ENCODE assay signal across 31 mouse cellular contexts in the genomic region with DNA sequence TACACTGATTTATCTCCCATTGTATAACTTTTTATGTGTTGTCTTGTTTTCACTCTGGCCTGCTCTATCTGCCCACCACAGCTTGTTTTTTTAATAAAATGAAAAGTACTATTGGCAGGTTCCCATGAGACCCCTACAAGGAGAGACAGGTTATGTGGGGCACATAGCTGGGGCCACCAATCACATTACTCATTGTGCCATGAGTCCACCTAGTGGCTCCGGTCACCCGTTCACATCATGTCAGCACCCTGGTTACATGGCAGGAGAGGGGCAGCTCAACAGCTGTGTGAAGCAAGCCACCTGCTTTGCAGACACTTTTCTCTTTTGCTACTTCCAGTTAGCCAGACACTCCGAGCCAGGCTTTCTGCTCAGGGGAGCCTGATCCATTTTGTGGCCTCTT. TPM values are rescaled to one million over a fixed set of nuclear protein-coding genes. Genes with fewer than 3 reads are reported as not detected.
A peak's percentile ranks its signal among the peaks of the same experiment; 100 is the strongest.
DNase-seq lines count a peak whose midpoint lies in the region; ATAC-seq and TF ChIP-seq lines count a peak whose summit lies in the region.
"Had no signal": no experiment of that assay in that cellular context is flagged by ENCODE, and none has a peak within 500 bp of the region (broad histone marks: within the 10 kb centered on the region; RNA-seq: fewer than 3 reads in every experiment).

No protein-coding gene starts in this region.

- H3K9me3 ChIP-seq in neural tube, embryonic 14.5 days (ENCODE audit: control insufficient read depth, low read length), result no peaks in the 10 kb centered on the region
- H3K9me3 ChIP-seq: forebrain, embryonic 13.5 days; heart, embryonic 13.5 days; hindbrain, embryonic 15.5 days; limb, embryonic 10.5 days; limb, embryonic 15.5 days; midbrain, embryonic 13.5 days; neural tube, embryonic 15.5 days had no signal

- peak overlapping the region; percentile 94 for H3K27ac ChIP-seq in gastrocnemius, adult 2 months
- no peak overlapping the region for H3K27ac ChIP-seq in layer of hippocampus, adult 2 months
- no peak overlapping the region for H3K27ac ChIP-seq in neural tube, embryonic 14.5 days (ENCODE audit: low read depth, low read length)
- H3K27ac ChIP-seq: forebrain, embryonic 13.5 days; heart, adult 2 months; heart, embryonic 13.5 days; hindbrain, embryonic 15.5 days; limb, embryonic 10.5 days; limb, embryonic 15.5 days; macrophage; midbrain, embryonic 13.5 days; neural tube, embryonic 15.5 days had no signal

- TF ChIP-seq CTCF in gastrocnemius, adult 2 months (IDR thresholded peaks at IDR 0.05), result no peak
- peak; percentile 15; the same call in 1 of the 2 replicates for TF ChIP-seq CTCF in layer of hippocampus, adult 2 months (conservative IDR thresholded peaks at IDR 0.05)

- H3K4me2 ChIP-seq in neural tube, embryonic 14.5 days (ENCODE audit: low read depth, low read length), result no peak overlapping the region
- H3K4me2 ChIP-seq: forebrain, embryonic 13.5 days; heart, embryonic 13.5 days; hindbrain, embryonic 15.5 days; limb, embryonic 15.5 days; midbrain, embryonic 13.5 days; neural tube, embryonic 15.5 days had no signal

- peak; percentile 54; the same call in 1 of the 2 replicates for ATAC-seq in neural tube, embryonic 14.5 days (ENCODE audit: low read depth)
- ATAC-seq: forebrain, embryonic 13.5 days; inflammation-experienced regulatory T-cells, adult 6 months; midbrain, embryonic 13.5 days had no signal

- H3K36me3 ChIP-seq in neural tube, embryonic 14.5 days (ENCODE audit: control insufficient read depth, insufficient read depth, low read length), result no peaks in the 10 kb centered on the region
- H3K36me3 ChIP-seq in splenic B cell, adult 2 months (ENCODE audit: control insufficient read depth, insufficient read depth, low read length, poor library complexity, severe bottlenecking), result no peaks in the 10 kb centered on the region
- H3K36me3 ChIP-seq: heart, embryonic 13.5 days; hindbrain, embryonic 15.5 days; limb, embryonic 10.5 days; limb, embryonic 15.5 days; midbrain, embryonic 13.5 days; neural tube, embryonic 15.5 days had no signal

- WGBS in neural tube, embryonic 14.5 days, result 69% methylated on average over 3 of the region's 3 CpGs

- DNase-seq in gastrocnemius, adult 2 months, result no peak
- DNase-seq in gastrocnemius, adult 18-20 months (ENCODE audit: low spot score), result no peak
- DNase-seq in layer of hippocampus, adult 2 months (ENCODE audit: low spot score in 2 of 2), result no peak
- no peak for DNase-seq in layer of hippocampus, postnatal 14 days (ENCODE audit: low spot score in 2 of 2)
- DNase-seq in neural tube, embryonic 10.5 days (ENCODE audit: extremely low spot score, low spot score), result no peak
- peak; percentile 13 for DNase-seq in splenic B cell, adult 2 months (ENCODE audit: low read depth, low spot score)
- DNase-seq in ovary, adult 18-20 months (ENCODE audit: low spot score), result no peak
- DNase-seq: adrenal gland, postnatal 36 days; cerebellum, adult 8-10 months; cerebellum, postnatal 25 days; gastrocnemius, postnatal 36 days; heart, adult 2 months; heart, postnatal 10 days; kidney, adult 2 months; kidney, postnatal 25 days; lung, adult 2 months; lung, postnatal 10 days; right cerebral cortex, postnatal 4 days; thymus, postnatal 25 days had no signal

- H3K27me3 ChIP-seq in neural tube, embryonic 14.5 days (ENCODE audit: control insufficient read depth, insufficient read depth, low read length), result no peaks in the 10 kb centered on the region
- no peaks in the 10 kb centered on the region for H3K27me3 ChIP-seq in splenic B cell, adult 2 months (ENCODE audit: control insufficient read depth, insufficient read depth, low read length, poor library complexity, severe bottlenecking)
- H3K27me3 ChIP-seq: forebrain, embryonic 13.5 days; heart, embryonic 13.5 days; hindbrain, embryonic 15.5 days; limb, embryonic 15.5 days; midbrain, embryonic 13.5 days; neural tube, embryonic 15.5 days had no signal

- intact Hi-C loops in gastrocnemius, adult 2 months (cut with DNase I), result no loop called here

- no peak overlapping the region for H3K4me3 ChIP-seq in gastrocnemius, adult 2 months
- no peak overlapping the region for H3K4me3 ChIP-seq in layer of hippocampus, adult 2 months
- no peak overlapping the region for H3K4me3 ChIP-seq in neural tube, embryonic 14.5 days (ENCODE audit: low read depth, low read length)
- H3K4me3 ChIP-seq: forebrain, embryonic 13.5 days; heart, adult 2 months; heart, embryonic 13.5 days; hindbrain, embryonic 15.5 days; limb, embryonic 10.5 days; limb, embryonic 15.5 days; midbrain, embryonic 13.5 days; neural tube, embryonic 15.5 days had no signal

- H3K9ac ChIP-seq in neural tube, embryonic 14.5 days (replicated peaks; ENCODE audit: low read depth, low read length), result no peak overlapping the region
- H3K9ac ChIP-seq: forebrain, embryonic 13.5 days; heart, embryonic 13.5 days; hindbrain, embryonic 15.5 days; limb, embryonic 15.5 days; midbrain, embryonic 13.5 days; neural tube, embryonic 15.5 days had no signal

- H3K4me1 ChIP-seq in neural tube, embryonic 14.5 days (ENCODE audit: control insufficient read depth, insufficient read depth, low read length), result no peaks in the 10 kb centered on the region
- H3K4me1 ChIP-seq: forebrain, embryonic 13.5 days; hindbrain, embryonic 15.5 days; limb, embryonic 15.5 days; midbrain, embryonic 13.5 days had no signal

RNA-seq across cellular contexts. Expression of a gene that starts 13.0 kb away (rescaled TPM):
- total RNA-seq in gastrocnemius, adult 2 months (2021), result 1 to 10 TPM; 2.7 to 2.8 TPM
- 1 to 10 TPM; 2.1 to 2.8 TPM for total RNA-seq in gastrocnemius, adult 18-20 months (2021)
- 1 to 10 TPM; 2.4 to 3.1 TPM for total RNA-seq in layer of hippocampus, adult 2 months (2021)
- 1 to 10 TPM; 2.3 to 3.1 TPM for total RNA-seq in layer of hippocampus, postnatal 14 days (2021)
- polyA plus RNA-seq in neural tube, embryonic 14.5 days (2014; fragmentation: Nextera tagmentation; extraction: Ambion mirVana), result 0.73 and 1.3 TPM in 2 replicates
- total RNA-seq: hematopoietic stem cell, adult 5-6 weeks; megakaryocyte-erythroid progenitor cell, adult 5-6 weeks had no signal
- polyA plus RNA-seq: macrophage had no signal
